Mouse (Mus musculus) liver, embryonic 11.5 days (tissue): ENCODE results near the gene Kansl1. TPM values are rescaled to one million over a fixed set of nuclear protein-coding genes. Genes with fewer than 3 reads are reported as not detected.
A peak's percentile ranks its signal among the peaks of the same experiment; 100 is the strongest.

Source experiments
- ATAC-seq: fragments of 200-750 bp; cut with Nextera tagmentation; replicated peaks from 2 replicates; pipeline ENCODE4 v1.8.0; 2017; ENCODE audit warnings: moderate number of reproducible peaks, mild to moderate bottlenecking, moderate TSS enrichment, moderate library complexity; ENCODE audit not compliant: low FRiP score
- DNase-seq: peaks from one replicate; pipeline ENCODE4 v3.0.0-alpha.2; 2017; ENCODE audit warnings: low spot score
- H3K27ac ChIP-seq: fragments of 300-500 bp; sonication (generic); 2 replicates; pipeline ENCODE4 v1.5.1; 2014; ENCODE audit warnings: mild to moderate bottlenecking, low read depth, low read length, control low read depth
- H3K27me3 ChIP-seq: fragments of 300-500 bp; sonication (generic); replicated peaks from 2 replicates; pipeline ENCODE4 v1.6.1; 2014; ENCODE audit warnings: low read length, mixed read lengths; ENCODE audit not compliant: control insufficient read depth, insufficient read depth
- H3K36me3 ChIP-seq: fragments of 300-500 bp; sonication (generic); 2 replicates; pipeline ENCODE4 v1.6.1; 2014; ENCODE audit warnings: mild to moderate bottlenecking, low read length, moderate library complexity, mixed read lengths; ENCODE audit not compliant: control insufficient read depth, insufficient read depth
- H3K4me1 ChIP-seq: fragments of 300-500 bp; sonication (generic); replicated peaks from 2 replicates; pipeline ENCODE4 v1.6.1; 2014; ENCODE audit warnings: low read length, mixed read lengths; ENCODE audit not compliant: control insufficient read depth, insufficient read depth
- H3K4me2 ChIP-seq: fragments of 300-500 bp; sonication (generic); 2 replicates; pipeline ENCODE4 v1.6.1; 2014; ENCODE audit warnings: mild to moderate bottlenecking, control low read depth, moderate library complexity
- H3K4me3 ChIP-seq: fragments of 300-500 bp; sonication (generic); 2 replicates; pipeline ENCODE4 v1.5.1; 2014; ENCODE audit warnings: low read depth, low read length, control low read depth
- H3K9ac ChIP-seq: fragments of 300-500 bp; sonication (generic); 2 replicates; pipeline ENCODE4 v1.6.1; 2014; ENCODE audit warnings: low read depth, low read length, control low read depth
- H3K9me3 ChIP-seq: fragments of 300-500 bp; sonication (generic); 2 replicates; pipeline ENCODE4 v1.6.1; 2016; ENCODE audit warnings: low read length, inconsistent platforms, mixed read lengths; ENCODE audit not compliant: control insufficient read depth
- WGBS: fragments of 180-500 bp; shearing (Covaris S2); extraction: QIAGEN DNeasy Blood & Tissue Kit; methylation state at CpG from one replicate; pipeline ENCODE4 v1.1.7; 2014; 5-methylcytosine and 5-hydroxymethylcytosine counted together
- polyA plus RNA-seq: library from polyadenylated mRNA; unstranded; fragments of >200 nt; fragmentation: Nextera tagmentation; extraction: Ambion mirVana; gene quantifications from 2 replicates; pipeline ENCODE4 v1.2.1, GENCODE M21; 2014

The Kansl1 gene
- polyA plus RNA-seq, 1 experiment from 2014 or later = 18.2 TPM

GRCm38 (mm10) chr11:104329185-104329926, 139.3 kb downstream of the Kansl1 start:
- no peak overlapping the region for H3K4me3 ChIP-seq
- no peaks in the 10 kb centered on the region for H3K27me3 ChIP-seq
- ATAC-seq (no peak), DNase-seq (no peak)
- no peaks in the 10 kb centered on the region for H3K9me3 ChIP-seq
- no peak overlapping the region for H3K9ac ChIP-seq
- H3K27ac ChIP-seq = no peak overlapping the region
- peaks cover 8% of the 10 kb centered on the region for H3K36me3 ChIP-seq
- H3K4me1 ChIP-seq = no peaks in the 10 kb centered on the region
- no peak overlapping the region for H3K4me2 ChIP-seq
- WGBS = 77% methylated on average over 11 of the region's 11 CpGs

GRCm38 (mm10) chr11:104327946-104328345, 140.7 kb downstream of the Kansl1 start:
- H3K4me2 ChIP-seq = no peak overlapping the region
- no peaks in the 10 kb centered on the region for H3K9me3 ChIP-seq
- H3K36me3 ChIP-seq = peaks cover 2% of the 10 kb centered on the region; the same call in 1 of the 2 replicates
- H3K27me3 ChIP-seq = no peaks in the 10 kb centered on the region
- WGBS = 89% methylated on average over 6 of the region's 6 CpGs
- H3K4me1 ChIP-seq = no peaks in the 10 kb centered on the region
- no peak overlapping the region for H3K4me3 ChIP-seq
- H3K9ac ChIP-seq = no peak overlapping the region
- DNase-seq = no peak
- no peak for ATAC-seq
- H3K27ac ChIP-seq = no peak overlapping the region

- DNase-seq (no peak), ATAC-seq (no peak)
- Histone ChIP-seq H3K9ac (no peak overlapping the region), H3K4me1 (no peaks in the 10 kb centered on the region), H3K36me3 (peaks cover 2% of the 10 kb centered on the region; the same call in 1 of the 2 replicates), H3K27me3 (no peaks in the 10 kb centered on the region), H3K9me3 (no peaks in the 10 kb centered on the region), H3K4me3 (no peak overlapping the region), H3K27ac (no peak overlapping the region), H3K4me2 (no peak overlapping the region)
- WGBS = 97% methylated on average over 1 of the region's 1 CpGs
Observed at GRCm38 (mm10) chr11:104327462-104327861, 141.2 kb downstream of the Kansl1 start.

- no peaks in the 10 kb centered on the region for H3K9me3 ChIP-seq
- no peaks in the 10 kb centered on the region for H3K27me3 ChIP-seq
- ATAC-seq (no peak), DNase-seq (no peak)
- no peak overlapping the region for H3K4me2 ChIP-seq
- H3K27ac ChIP-seq = no peak overlapping the region
- WGBS = 37% methylated on average over 4 of the region's 4 CpGs
- H3K4me3 ChIP-seq = no peak overlapping the region
- H3K4me1 ChIP-seq = peaks cover 15% of the 10 kb centered on the region
- no peaks in the 10 kb centered on the region for H3K36me3 ChIP-seq
- H3K9ac ChIP-seq = no peak overlapping the region
Observed at GRCm38 (mm10) chr11:104322142-104322541, 146.5 kb downstream of the Kansl1 start.

- ATAC-seq (no peak), DNase-seq (no peak)
- Histone ChIP-seq H3K36me3 (no peaks in the 10 kb centered on the region), H3K4me1 (peaks cover 15% of the 10 kb centered on the region), H3K9me3 (no peaks in the 10 kb centered on the region), H3K27ac (no peak overlapping the region), H3K27me3 (no peaks in the 10 kb centered on the region), H3K4me3 (no peak overlapping the region), H3K4me2 (no peak overlapping the region), H3K9ac (no peak overlapping the region)
- 54% methylated on average over 5 of the region's 5 CpGs for WGBS
Observed at GRCm38 (mm10) chr11:104320511-104320910, 148.2 kb downstream of the Kansl1 start.

GRCm38 (mm10) chr11:104318940-104319781, 149.5 kb downstream of the Kansl1 start:
- Histone ChIP-seq H3K36me3 (no peaks in the 10 kb centered on the region), H3K27me3 (no peaks in the 10 kb centered on the region), H3K27ac (no peak overlapping the region), H3K9me3 (no peaks in the 10 kb centered on the region), H3K4me1 (peaks cover 15% of the 10 kb centered on the region), H3K4me2 (peak overlapping the region; percentile 64), H3K9ac (peak overlapping the region; percentile 39), H3K4me3 (peak overlapping the region; percentile 40)
- 2% methylated on average over 24 of the region's 24 CpGs for WGBS
- DNase-seq (peak; percentile 72), ATAC-seq (peak; percentile 37)

GRCm38 (mm10) chr11:104317631-104318030, 151.0 kb downstream of the Kansl1 start:
- Histone ChIP-seq H3K27me3 (no peaks in the 10 kb centered on the region), H3K4me1 (peaks cover 15% of the 10 kb centered on the region), H3K9ac (no peak overlapping the region), H3K9me3 (no peaks in the 10 kb centered on the region), H3K36me3 (no peaks in the 10 kb centered on the region), H3K4me3 (no peak overlapping the region), H3K4me2 (no peak overlapping the region), H3K27ac (no peak overlapping the region)
- peak; percentile 60 for ATAC-seq
- WGBS = 59% methylated on average over 3 of the region's 3 CpGs
- no peak for DNase-seq

GRCm38 (mm10) chr11:104316685-104317400, 151.8 kb downstream of the Kansl1 start:
- peaks cover 15% of the 10 kb centered on the region for H3K4me1 ChIP-seq
- 67% methylated on average over 16 of the region's 16 CpGs for WGBS
- DNase-seq (no peak), ATAC-seq (no peak)
- H3K36me3 ChIP-seq = no peaks in the 10 kb centered on the region
- H3K27ac ChIP-seq = no peak overlapping the region
- no peaks in the 10 kb centered on the region for H3K9me3 ChIP-seq
- no peak overlapping the region for H3K4me2 ChIP-seq
- H3K27me3 ChIP-seq = no peaks in the 10 kb centered on the region
- no peak overlapping the region for H3K9ac ChIP-seq
- H3K4me3 ChIP-seq = no peak overlapping the region
